Mouse (Mus musculus): Measurements from ENCODE around the gene Krtap17-1. TPM values are rescaled to one million over a fixed set of nuclear protein-coding genes. Genes with fewer than 3 reads are reported as not detected.

Krtap17-1 gene
- polyA plus RNA-seq, 1 experiment from 2014 or later: not detected

GRCm38 (mm10) chr11:100006624-100007023 is 12.8 kb upstream of the Krtap17-1 start:
- no peaks in the 10 kb centered on the region for H3K36me3 ChIP-seq (ENCODE audit: control insufficient read depth, insufficient read depth)
- ATAC-seq (replicated peaks; ENCODE audit: extremely low read depth, insufficient read depth, low FRiP score): no peak
- H3K9ac ChIP-seq (ENCODE audit: low read length): no peak overlapping the region
- no peaks in the 10 kb centered on the region for H3K27me3 ChIP-seq (ENCODE audit: control insufficient read depth, insufficient read depth, low read length)
- WGBS: 56% methylated on average over 3 of the region's 3 CpGs
- no peaks in the 10 kb centered on the region for H3K4me1 ChIP-seq (ENCODE audit: control insufficient read depth, insufficient read depth, low read length)
- H3K4me2 ChIP-seq (ENCODE audit: low read depth, low read length): no peak overlapping the region
- no peak overlapping the region for H3K4me3 ChIP-seq (ENCODE audit: low read length)
- peaks cover 2% of the 10 kb centered on the region for H3K9me3 ChIP-seq (replicated peaks; ENCODE audit: control insufficient read depth, low read length)
- H3K27ac ChIP-seq (ENCODE audit: low read length): no peak overlapping the region

- no peak for ATAC-seq (replicated peaks; ENCODE audit: extremely low read depth, insufficient read depth, low FRiP score)
- H3K9ac ChIP-seq (ENCODE audit: low read length): no peak overlapping the region
- no peak overlapping the region for H3K4me2 ChIP-seq (ENCODE audit: low read depth, low read length)
- H3K36me3 ChIP-seq (ENCODE audit: control insufficient read depth, insufficient read depth): no peaks in the 10 kb centered on the region
- H3K4me3 ChIP-seq (ENCODE audit: low read length): no peak overlapping the region
- H3K9me3 ChIP-seq (replicated peaks; ENCODE audit: control insufficient read depth, low read length): peaks cover 3% of the 10 kb centered on the region
- 82% methylated on average over 8 of the region's 8 CpGs for WGBS
- no peaks in the 10 kb centered on the region for H3K4me1 ChIP-seq (ENCODE audit: control insufficient read depth, insufficient read depth, low read length)
- no peak overlapping the region for H3K27ac ChIP-seq (ENCODE audit: low read length)
- H3K27me3 ChIP-seq (ENCODE audit: control insufficient read depth, insufficient read depth, low read length): no peaks in the 10 kb centered on the region
These were observed 12.1 kb upstream of the Krtap17-1 start for GRCm38 (mm10) chr11:100005905-100006304.

- no peaks in the 10 kb centered on the region for H3K4me1 ChIP-seq (ENCODE audit: control insufficient read depth, insufficient read depth, low read length)
- no peak overlapping the region for H3K9ac ChIP-seq (ENCODE audit: low read length)
- no peak overlapping the region for H3K4me2 ChIP-seq (ENCODE audit: low read depth, low read length)
- no peaks in the 10 kb centered on the region for H3K27me3 ChIP-seq (ENCODE audit: control insufficient read depth, insufficient read depth, low read length)
- H3K9me3 ChIP-seq (replicated peaks; ENCODE audit: control insufficient read depth, low read length): peaks cover 3% of the 10 kb centered on the region
- no peak overlapping the region for H3K27ac ChIP-seq (ENCODE audit: low read length)
- WGBS: 21% methylated on average over 6 of the region's 6 CpGs
- no peaks in the 10 kb centered on the region for H3K36me3 ChIP-seq (ENCODE audit: control insufficient read depth, insufficient read depth)
- ATAC-seq (replicated peaks; ENCODE audit: extremely low read depth, insufficient read depth, low FRiP score): no peak
- H3K4me3 ChIP-seq (ENCODE audit: low read length): no peak overlapping the region
These were observed 11.1 kb upstream of the Krtap17-1 start for GRCm38 (mm10) chr11:100004846-100005245.

GRCm38 (mm10) chr11:99999091-99999490 is 5.3 kb upstream of the Krtap17-1 start:
- Histone ChIP-seq H3K4me1 (ENCODE audit: control insufficient read depth, insufficient read depth, low read length) (no peaks in the 10 kb centered on the region), H3K9ac (ENCODE audit: low read length) (no peak overlapping the region), H3K36me3 (ENCODE audit: control insufficient read depth, insufficient read depth) (no peaks in the 10 kb centered on the region), H3K4me3 (ENCODE audit: low read length) (no peak overlapping the region), H3K27ac (ENCODE audit: low read length) (no peak overlapping the region), H3K9me3 (replicated peaks; ENCODE audit: control insufficient read depth, low read length) (peaks cover 3% of the 10 kb centered on the region), H3K27me3 (ENCODE audit: control insufficient read depth, insufficient read depth, low read length) (peaks cover 11% of the 10 kb centered on the region), H3K4me2 (ENCODE audit: low read depth, low read length) (no peak overlapping the region)
- ATAC-seq (replicated peaks; ENCODE audit: extremely low read depth, insufficient read depth, low FRiP score): no peak
- 85% methylated on average over 7 of the region's 7 CpGs for WGBS

- no peak overlapping the region for H3K4me2 ChIP-seq (ENCODE audit: low read depth, low read length)
- 54% methylated on average over 4 of the region's 4 CpGs for WGBS
- no peak overlapping the region for H3K9ac ChIP-seq (ENCODE audit: low read length)
- H3K27ac ChIP-seq (ENCODE audit: low read length): no peak overlapping the region
- no peaks in the 10 kb centered on the region for H3K9me3 ChIP-seq (replicated peaks; ENCODE audit: control insufficient read depth, low read length)
- no peak for ATAC-seq (replicated peaks; ENCODE audit: extremely low read depth, insufficient read depth, low FRiP score)
- H3K36me3 ChIP-seq (ENCODE audit: control insufficient read depth, insufficient read depth): no peaks in the 10 kb centered on the region
- H3K4me3 ChIP-seq (ENCODE audit: low read length): no peak overlapping the region
- H3K4me1 ChIP-seq (ENCODE audit: control insufficient read depth, insufficient read depth, low read length): no peaks in the 10 kb centered on the region
- peaks cover 29% of the 10 kb centered on the region for H3K27me3 ChIP-seq (ENCODE audit: control insufficient read depth, insufficient read depth, low read length)
These were observed 529 bp upstream of the Krtap17-1 start for GRCm38 (mm10) chr11:99994384-99994661.

GRCm38 (mm10) chr11:99990571-99990970 is 3.2 kb downstream of the Krtap17-1 start:
- Histone ChIP-seq H3K4me1 (ENCODE audit: control insufficient read depth, insufficient read depth, low read length) (no peaks in the 10 kb centered on the region), H3K9me3 (replicated peaks; ENCODE audit: control insufficient read depth, low read length) (no peaks in the 10 kb centered on the region), H3K4me2 (ENCODE audit: low read depth, low read length) (no peak overlapping the region), H3K27ac (ENCODE audit: low read length) (no peak overlapping the region), H3K9ac (ENCODE audit: low read length) (no peak overlapping the region), H3K36me3 (ENCODE audit: control insufficient read depth, insufficient read depth) (no peaks in the 10 kb centered on the region), H3K27me3 (ENCODE audit: control insufficient read depth, insufficient read depth, low read length) (peaks cover 23% of the 10 kb centered on the region), H3K4me3 (ENCODE audit: low read length) (no peak overlapping the region)
- ATAC-seq (replicated peaks; ENCODE audit: extremely low read depth, insufficient read depth, low FRiP score): no peak
- 79% methylated on average over 3 of the region's 3 CpGs for WGBS

- no peak for ATAC-seq (replicated peaks; ENCODE audit: extremely low read depth, insufficient read depth, low FRiP score)
- WGBS: 73% methylated on average over 6 of the region's 6 CpGs
These were observed 3.9 kb downstream of the Krtap17-1 start for GRCm38 (mm10) chr11:99989881-99990405.

GRCm38 (mm10) chr11:99988530-99988929 is 5.3 kb downstream of the Krtap17-1 start:
- WGBS: 89% methylated on average over 3 of the region's 3 CpGs
- no peaks in the 10 kb centered on the region for H3K9me3 ChIP-seq (replicated peaks; ENCODE audit: control insufficient read depth, low read length)
- no peak overlapping the region for H3K4me3 ChIP-seq (ENCODE audit: low read length)
- H3K27me3 ChIP-seq (ENCODE audit: control insufficient read depth, insufficient read depth, low read length): peaks cover 17% of the 10 kb centered on the region
- H3K36me3 ChIP-seq (ENCODE audit: control insufficient read depth, insufficient read depth): no peaks in the 10 kb centered on the region
- ATAC-seq (replicated peaks; ENCODE audit: extremely low read depth, insufficient read depth, low FRiP score): no peak
- no peak overlapping the region for H3K9ac ChIP-seq (ENCODE audit: low read length)
- no peak overlapping the region for H3K4me2 ChIP-seq (ENCODE audit: low read depth, low read length)
- H3K4me1 ChIP-seq (ENCODE audit: control insufficient read depth, insufficient read depth, low read length): no peaks in the 10 kb centered on the region
- no peak overlapping the region for H3K27ac ChIP-seq (ENCODE audit: low read length)

More at GRCm38 (mm10) chr11:99989881-99990405, 3.9 kb downstream of the Krtap17-1 start:
- Histone ChIP-seq H3K4me3 (ENCODE audit: low read length) (no peak overlapping the region), H3K27me3 (ENCODE audit: control insufficient read depth, insufficient read depth, low read length) (peaks cover 23% of the 10 kb centered on the region), H3K4me2 (ENCODE audit: low read depth, low read length) (no peak overlapping the region), H3K9me3 (replicated peaks; ENCODE audit: control insufficient read depth, low read length) (no peaks in the 10 kb centered on the region), H3K4me1 (ENCODE audit: control insufficient read depth, insufficient read depth, low read length) (no peaks in the 10 kb centered on the region), H3K27ac (ENCODE audit: low read length) (no peak overlapping the region), H3K36me3 (ENCODE audit: control insufficient read depth, insufficient read depth) (no peaks in the 10 kb centered on the region), H3K9ac (ENCODE audit: low read length) (no peak overlapping the region)

- 77% methylated on average over 8 of the region's 8 CpGs for WGBS
- H3K9me3 ChIP-seq (replicated peaks; ENCODE audit: control insufficient read depth, low read length): no peaks in the 10 kb centered on the region
- H3K4me2 ChIP-seq (ENCODE audit: low read depth, low read length): no peak within 1 kb of the TSS
- peaks cover 4% of the 10 kb centered on the region for H3K27me3 ChIP-seq (ENCODE audit: control insufficient read depth, insufficient read depth, low read length)
- no peak within 1 kb of the TSS for H3K4me3 ChIP-seq (ENCODE audit: low read length)
- no peak within 1 kb of the TSS for H3K9ac ChIP-seq (ENCODE audit: low read length)
- ATAC-seq (replicated peaks; ENCODE audit: extremely low read depth, insufficient read depth, low FRiP score): no peak
- H3K4me1 ChIP-seq (ENCODE audit: control insufficient read depth, insufficient read depth, low read length): no peaks in the 10 kb centered on the region
- no peaks in the 10 kb centered on the region for H3K36me3 ChIP-seq (ENCODE audit: control insufficient read depth, insufficient read depth)
- no peak within 1 kb of the TSS for H3K27ac ChIP-seq (ENCODE audit: low read length)
These were observed 7.6 kb downstream of the Krtap17-1 start, which contains the start of gene Krtap16-1 for GRCm38 (mm10) chr11:99986180-99986647. Krtap16-1 (minus strand) TSS chr11:99986597.

Measured in heart, embryonic 16.5 days (tissue).